Mouse (Mus musculus) adrenal gland, adult 8-10 months (tissue): ENCODE results near the gene Bcl2l2. TPM values are rescaled to one million over a fixed set of nuclear protein-coding genes. Genes with fewer than 3 reads are reported as not detected.

ENCODE experiments used
- DNase-seq: peaks from one replicate; pipeline ENCODE4 v3.0.0; 2022
- total RNA-seq, 4 experiments: library from RNA; stranded (reverse); gene quantifications; 2 replicates each; pipeline ENCODE4 v1.2.4; 2022

Gene Bcl2l2
- total RNA-seq, 4 experiments from 2014 or later, result 62.9 to 88.0 (median 73.9) TPM

GRCm38 (mm10) chr14:54893651-54894181 lies 10.5 kb downstream of the Bcl2l2 start:
- peak; percentile 99 for DNase-seq

GRCm38 (mm10) chr14:54894296-54895151 lies 11.3 kb downstream of the Bcl2l2 start:
- no peak for DNase-seq

- DNase-seq, result no peak
Measured at GRCm38 (mm10) chr14:54897445-54897844, 14.3 kb downstream of the Bcl2l2 start.

- DNase-seq, result no peak
Measured at GRCm38 (mm10) chr14:54900383-54900782, 17.2 kb downstream of the Bcl2l2 start.

GRCm38 (mm10) chr14:54903641-54904040 lies 20.5 kb downstream of the Bcl2l2 start:
- no peak for DNase-seq

GRCm38 (mm10) chr14:54908682-54909081 lies 25.5 kb downstream of the Bcl2l2 start:
- no peak for DNase-seq

- no peak for DNase-seq
Measured at GRCm38 (mm10) chr14:54912109-54912850, 29.1 kb downstream of the Bcl2l2 start.

GRCm38 (mm10) chr14:54912886-54913285 lies 29.7 kb downstream of the Bcl2l2 start, which contains the start of gene Slc22a17:
Slc22a17 (minus strand) TSS chr14:54913132.
- DNase-seq, result peak; percentile 55

- DNase-seq, result no peak
Measured at GRCm38 (mm10) chr14:54913343-54913742, 30.2 kb downstream of the Bcl2l2 start.

GRCm38 (mm10) chr14:54920076-54920685 lies 37.0 kb downstream of the Bcl2l2 start:
- no peak for DNase-seq

GRCm38 (mm10) chr14:54924641-54925348 lies 41.6 kb downstream of the Bcl2l2 start:
- no peak for DNase-seq

- DNase-seq, result peak; percentile 17
Measured at GRCm38 (mm10) chr14:54925349-54926342, 42.5 kb downstream of the Bcl2l2 start, which contains the start of gene Efs. Efs (minus strand) TSS chr14:54926126.

GRCm38 (mm10) chr14:54926401-54927158 lies 43.4 kb downstream of the Bcl2l2 start:
- DNase-seq, result no peak

- DNase-seq, result no peak
Measured at GRCm38 (mm10) chr14:54927296-54927695, 44.1 kb downstream of the Bcl2l2 start.

GRCm38 (mm10) chr14:54929801-54930200 lies 46.6 kb downstream of the Bcl2l2 start:
- no peak for DNase-seq

GRCm38 (mm10) chr14:54930431-54930830 lies 47.3 kb downstream of the Bcl2l2 start:
- no peak for DNase-seq

- no peak for DNase-seq
Measured at GRCm38 (mm10) chr14:54932645-54933150, 49.5 kb downstream of the Bcl2l2 start, which contains the start of gene Il25. Il25 (plus strand) TSS chr14:54932695.

GRCm38 (mm10) chr14:54935904-54936830 lies 53.0 kb downstream of the Bcl2l2 start, which contains the start of gene Cmtm5:
Cmtm5 (plus strand) TSS chr14:54936261.
- no peak for DNase-seq
